Mouse (Mus musculus) neural tube, embryonic 10.5 days (tissue): ENCODE measurements at regions not wholly inside any gene's neighbourhood (a gene's known extent, or its start where the extent isn't known, plus 50 kb on each side); places are given as distances from the start of the nearest gene placed in this dataset.

Experiments
- DNase-seq: peaks from one replicate; pipeline ENCODE4 v3.0.0-alpha.2; 2017; ENCODE audit warnings: low spot score; ENCODE audit errors: extremely low spot score

- DNase-seq = no peak
Measured at GRCm38 (mm10) chr8:6583337-6584096, 1478.4 kb upstream of the Slc10a2 start.

- no peak for DNase-seq
Measured at GRCm38 (mm10) chr8:6582732-6583131, 1477.6 kb upstream of the Slc10a2 start.

GRCm38 (mm10) chr8:6577868-6578634 lies 1472.9 kb upstream of the Slc10a2 start:
- DNase-seq = no peak

- no peak for DNase-seq
Measured at GRCm38 (mm10) chr8:6575241-6575640, 1470.1 kb upstream of the Slc10a2 start.

GRCm38 (mm10) chr8:6573492-6573891 lies 1468.3 kb upstream of the Slc10a2 start:
- no peak for DNase-seq

GRCm38 (mm10) chr8:6572066-6572665 lies 1467.0 kb upstream of the Slc10a2 start:
- peak; percentile 90 for DNase-seq

- no peak for DNase-seq
Measured at GRCm38 (mm10) chr8:6550965-6551364, 1445.8 kb upstream of the Slc10a2 start.

GRCm38 (mm10) chr8:6527171-6527570 lies 1422.0 kb upstream of the Slc10a2 start:
- DNase-seq = no peak

GRCm38 (mm10) chr8:6515882-6516682 lies 1410.9 kb upstream of the Slc10a2 start:
- no peak for DNase-seq

- DNase-seq = no peak
Measured at GRCm38 (mm10) chr8:6492453-6492852, 1387.3 kb upstream of the Slc10a2 start.

- DNase-seq = no peak
Measured at GRCm38 (mm10) chr8:6481966-6482365, 1376.8 kb upstream of the Slc10a2 start.

GRCm38 (mm10) chr8:6471089-6471488 lies 1365.9 kb upstream of the Slc10a2 start:
- no peak for DNase-seq

GRCm38 (mm10) chr8:6456553-6457180 lies 1351.5 kb upstream of the Slc10a2 start:
- DNase-seq = no peak

GRCm38 (mm10) chr8:6448301-6448700 lies 1343.2 kb upstream of the Slc10a2 start:
- no peak for DNase-seq

GRCm38 (mm10) chr8:6439069-6439468 lies 1333.9 kb upstream of the Slc10a2 start:
- no peak for DNase-seq
